Mouse (Mus musculus): Measurements from ENCODE around the gene Nedd4.
"Not testable (repeated sequence)": the region's sequence is repeated elsewhere in the genome, so short reads cannot be mapped to it uniquely, and the experiment has no call there.

Gene Nedd4

GRCm38 (mm10) chr9:72652961-72653360, 9.2 kb upstream of the Nedd4 start:
- DNase-seq (ENCODE audit: low spot score), result peak; percentile 33

- DNase-seq (ENCODE audit: low spot score), result no peak
These were observed 8.6 kb upstream of the Nedd4 start for GRCm38 (mm10) chr9:72653533-72653932.

GRCm38 (mm10) chr9:72654593-72655242, 7.4 kb upstream of the Nedd4 start:
- DNase-seq (ENCODE audit: low spot score), result peak; percentile 43

GRCm38 (mm10) chr9:72655602-72656001, 6.5 kb upstream of the Nedd4 start:
- DNase-seq (ENCODE audit: low spot score), result no peak

- no peak for DNase-seq (ENCODE audit: low spot score)
These were observed 5.7 kb upstream of the Nedd4 start for GRCm38 (mm10) chr9:72656491-72656890.

GRCm38 (mm10) chr9:72656940-72657339, 5.2 kb upstream of the Nedd4 start:
- no peak for DNase-seq (ENCODE audit: low spot score)

GRCm38 (mm10) chr9:72657694-72658093, 4.5 kb upstream of the Nedd4 start:
- DNase-seq (ENCODE audit: low spot score), result no peak

- no peak for DNase-seq (ENCODE audit: low spot score)
These were observed 2.0 kb upstream of the Nedd4 start for GRCm38 (mm10) chr9:72660139-72660538.

GRCm38 (mm10) chr9:72660911-72661310, 1.2 kb upstream of the Nedd4 start:
- no peak for DNase-seq (ENCODE audit: low spot score)

- no peak for DNase-seq (ENCODE audit: low spot score)
These were observed 618 bp upstream of the Nedd4 start for GRCm38 (mm10) chr9:72661561-72661894.

GRCm38 (mm10) chr9:72662691-72663533, 766 bp downstream of the Nedd4 start:
- DNase-seq (ENCODE audit: low spot score), result peak; percentile 67

- DNase-seq (ENCODE audit: low spot score), result no peak
These were observed 1.4 kb downstream of the Nedd4 start for GRCm38 (mm10) chr9:72663534-72663918.

GRCm38 (mm10) chr9:72664409-72665351, 2.5 kb downstream of the Nedd4 start:
- no peak for DNase-seq (ENCODE audit: low spot score)

GRCm38 (mm10) chr9:72665517-72665916, 3.4 kb downstream of the Nedd4 start:
- DNase-seq (ENCODE audit: low spot score), result no peak

GRCm38 (mm10) chr9:72666352-72667021, 4.3 kb downstream of the Nedd4 start:
- not testable (repeated sequence) for DNase-seq (ENCODE audit: low spot score)

GRCm38 (mm10) chr9:72667126-72667525, 5.0 kb downstream of the Nedd4 start:
- DNase-seq (ENCODE audit: low spot score), result no peak

GRCm38 (mm10) chr9:72669383-72669782, 7.2 kb downstream of the Nedd4 start:
- DNase-seq (ENCODE audit: low spot score), result no peak

- peak; percentile 76 for DNase-seq (ENCODE audit: low spot score)
These were observed 10.2 kb downstream of the Nedd4 start for GRCm38 (mm10) chr9:72672361-72672760.

GRCm38 (mm10) chr9:72674957-72675744, 13.0 kb downstream of the Nedd4 start:
- DNase-seq (ENCODE audit: low spot score), result no peak

GRCm38 (mm10) chr9:72675745-72676200, 13.6 kb downstream of the Nedd4 start:
- no peak for DNase-seq (ENCODE audit: low spot score)

GRCm38 (mm10) chr9:72677659-72678058, 15.5 kb downstream of the Nedd4 start:
- no peak for DNase-seq (ENCODE audit: low spot score)
